Mouse (Mus musculus) cerebellum, adult 8-10 months (tissue): ENCODE data around the gene Fes.
A peak's percentile ranks its signal among the peaks of the same experiment; 100 is the strongest.

Source experiments
- DNase-seq: peaks from one replicate; pipeline ENCODE4 v3.0.0; 2022

The Fes gene

DNA sequence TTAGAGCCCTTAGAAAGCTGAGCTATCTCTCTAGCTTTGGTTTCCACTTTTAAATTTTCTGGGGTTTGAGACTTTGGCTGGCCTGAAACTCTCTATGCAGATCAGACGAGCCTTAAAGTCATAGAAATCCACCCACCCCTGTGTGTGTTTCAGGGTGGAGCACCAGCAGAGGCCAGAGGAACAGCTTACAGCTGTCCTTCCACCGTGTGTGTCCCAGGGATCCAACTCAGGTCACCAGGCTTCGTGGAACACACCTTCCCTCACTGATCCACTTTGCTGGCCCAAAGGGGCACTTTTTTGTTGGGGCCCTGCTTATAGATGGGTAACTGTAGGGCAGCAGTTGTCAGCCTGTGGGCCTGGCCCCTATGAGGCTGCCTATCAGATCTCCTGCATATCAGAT, 13.5 kb downstream of the Fes start:
- no peak for DNase-seq

DNA sequence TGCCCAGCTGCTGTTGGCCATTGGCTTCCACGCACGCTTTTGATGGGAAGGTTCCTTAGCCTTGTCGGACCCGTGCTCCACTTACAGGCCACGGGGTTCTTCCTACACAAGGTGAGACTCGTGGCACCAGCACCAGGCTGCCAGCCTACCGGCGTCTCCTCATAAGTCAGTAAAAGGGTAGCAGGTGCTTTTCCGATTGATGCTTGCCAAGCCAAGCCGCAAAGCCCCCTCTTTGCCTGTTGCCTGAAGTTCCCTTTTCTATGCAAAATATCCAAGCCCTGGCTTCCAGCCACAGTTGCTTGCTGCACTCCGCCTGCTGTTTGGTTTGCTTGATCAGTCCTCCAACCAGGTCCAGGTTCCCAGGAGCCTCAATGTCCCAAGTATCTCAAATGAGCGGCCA, 13.9 kb downstream of the Fes start:
- no peak for DNase-seq

DNA sequence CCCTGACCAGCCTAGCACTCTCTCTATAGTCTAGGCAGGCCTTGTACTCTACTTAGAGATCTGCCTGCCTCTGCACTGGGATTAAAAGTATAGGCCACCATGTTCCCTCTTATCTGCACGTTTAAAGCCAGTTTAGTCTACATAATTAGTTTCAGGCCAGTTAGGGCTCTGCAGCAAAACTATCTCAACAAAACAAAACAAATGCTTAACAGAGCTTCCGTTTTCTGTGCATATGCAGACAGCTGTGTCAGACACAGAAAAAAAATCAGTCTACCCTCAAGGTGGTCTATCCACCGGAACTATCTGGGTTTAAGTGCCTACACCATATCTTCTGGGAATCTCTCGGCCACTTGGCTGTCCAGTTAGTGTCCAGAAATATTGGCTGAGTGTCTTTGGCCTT, 14.4 kb downstream of the Fes start:
- DNase-seq: no peak

DNA sequence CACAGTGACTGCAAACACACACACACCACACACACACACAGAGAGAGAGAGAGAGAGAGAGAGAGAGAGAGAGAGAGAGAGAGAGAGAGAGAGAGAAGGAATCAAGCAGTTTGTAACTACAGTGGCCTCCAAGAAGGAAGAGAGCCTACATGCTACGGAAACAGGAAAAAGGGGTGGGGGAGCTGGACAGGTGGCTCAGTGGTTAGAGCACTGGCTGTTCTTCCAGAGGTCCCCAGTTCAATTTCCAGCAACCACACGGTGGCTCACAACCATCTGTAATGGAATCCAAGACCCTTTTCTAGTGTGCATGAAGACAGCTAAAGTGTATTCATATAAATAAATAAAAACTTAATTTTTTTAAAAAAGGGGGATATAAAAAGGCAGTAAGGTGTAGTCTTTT, 15.1 kb downstream of the Fes start:
- no peak for DNase-seq

DNA sequence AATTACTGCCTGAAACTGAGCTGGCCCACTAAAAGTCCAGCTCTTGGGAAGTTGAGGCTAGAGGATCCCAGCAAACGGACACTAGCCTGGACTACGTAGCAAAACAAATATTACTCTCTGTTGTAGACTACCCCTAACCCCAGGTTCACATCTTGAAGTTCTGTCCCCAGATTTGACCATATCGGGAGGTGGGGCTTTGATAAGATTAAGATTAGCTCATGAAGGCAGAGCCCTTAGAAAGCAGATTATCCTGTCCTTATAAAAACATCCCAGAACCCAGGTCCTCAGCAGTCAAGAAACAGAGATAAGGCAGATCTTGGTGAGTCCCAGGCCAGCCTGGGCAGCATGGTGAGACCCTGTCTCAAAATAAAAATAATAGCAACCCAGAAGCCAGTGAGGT, 15.6 kb downstream of the Fes start:
- no peak for DNase-seq

DNA sequence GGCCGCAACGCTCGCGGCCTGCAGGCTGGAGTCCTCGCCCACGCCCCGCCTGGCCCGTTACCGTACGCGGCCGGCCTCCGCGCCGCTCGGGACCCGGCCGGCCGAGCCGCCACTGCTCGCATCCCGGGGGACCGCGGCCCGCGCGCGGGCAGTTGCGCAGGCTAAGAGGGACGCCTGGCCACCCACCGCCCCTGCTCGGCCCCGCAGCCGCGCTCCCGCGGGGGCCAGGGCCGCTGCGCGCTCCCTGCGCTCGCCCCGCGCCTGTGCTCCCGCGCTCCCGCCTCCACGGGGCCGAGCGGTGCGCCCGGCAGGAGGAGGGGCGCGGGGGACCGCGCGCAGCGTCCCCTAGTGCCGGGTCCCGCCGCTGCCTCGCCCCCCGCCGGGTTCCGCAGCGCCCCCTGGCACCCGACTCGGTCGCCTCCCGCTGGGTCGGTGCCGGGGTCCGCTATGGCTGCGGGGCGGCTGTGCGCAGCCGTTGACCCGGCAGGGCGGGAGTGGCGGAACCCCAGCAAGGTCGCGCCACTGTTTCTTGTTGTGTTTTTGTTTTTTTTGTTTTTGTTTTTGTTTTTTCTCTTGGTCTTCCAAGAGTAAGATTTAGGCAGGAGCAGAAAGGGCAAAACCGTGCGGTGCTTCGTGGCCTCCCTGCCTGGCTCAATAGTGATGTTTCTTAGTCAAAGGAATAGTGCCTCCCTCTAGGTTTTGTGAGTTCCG, 16.6 kb downstream of the Fes start, which contains the start of gene Man2a2:
Gene Man2a2, minus strand, starts transcription at position 335 of the 711 bp plus-strand sequence.
- DNase-seq: peak; percentile 74

DNA sequence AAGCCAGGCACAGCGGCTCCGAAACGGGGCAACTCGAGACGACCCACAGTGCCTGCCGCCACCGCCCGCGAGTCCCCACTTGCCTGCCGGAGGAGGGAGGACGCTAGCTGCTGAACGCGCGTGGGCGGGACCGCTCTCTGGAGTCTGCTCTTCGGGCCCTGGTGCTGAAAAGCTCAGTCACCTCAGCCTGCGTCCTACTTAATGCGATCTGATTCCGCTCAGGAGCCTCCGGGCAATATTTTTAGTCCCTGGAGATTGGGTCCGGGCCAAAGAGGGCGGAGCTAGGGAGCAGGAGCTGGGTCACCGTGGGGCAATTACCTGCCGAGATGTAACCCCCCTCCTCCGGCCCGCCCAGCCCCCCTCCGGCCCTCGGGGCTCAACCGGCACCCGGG, 17.1 kb downstream of the Fes start:
- peak; percentile 92 for DNase-seq

DNA sequence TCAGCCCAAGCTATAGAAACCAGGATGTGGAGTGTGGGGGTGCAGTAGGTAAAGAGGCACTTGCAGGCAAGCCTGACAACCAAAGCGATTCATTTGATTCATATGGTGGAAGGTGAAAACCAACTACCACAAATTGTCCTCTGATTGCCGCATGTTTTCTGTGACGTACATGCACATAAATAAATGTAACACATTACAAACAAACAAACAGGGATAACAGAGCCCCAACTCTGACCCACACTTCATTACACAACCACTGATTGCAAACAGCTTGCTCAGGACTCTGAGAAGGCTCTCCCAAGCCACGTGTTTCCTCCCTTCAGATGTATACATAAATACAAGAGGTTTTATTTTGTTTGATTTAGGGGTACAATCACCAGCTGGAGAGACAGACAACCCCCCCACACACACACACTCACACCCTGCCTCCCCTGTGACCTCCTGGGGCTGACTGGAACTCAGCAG, 17.7 kb downstream of the Fes start:
- DNase-seq: no peak

DNA sequence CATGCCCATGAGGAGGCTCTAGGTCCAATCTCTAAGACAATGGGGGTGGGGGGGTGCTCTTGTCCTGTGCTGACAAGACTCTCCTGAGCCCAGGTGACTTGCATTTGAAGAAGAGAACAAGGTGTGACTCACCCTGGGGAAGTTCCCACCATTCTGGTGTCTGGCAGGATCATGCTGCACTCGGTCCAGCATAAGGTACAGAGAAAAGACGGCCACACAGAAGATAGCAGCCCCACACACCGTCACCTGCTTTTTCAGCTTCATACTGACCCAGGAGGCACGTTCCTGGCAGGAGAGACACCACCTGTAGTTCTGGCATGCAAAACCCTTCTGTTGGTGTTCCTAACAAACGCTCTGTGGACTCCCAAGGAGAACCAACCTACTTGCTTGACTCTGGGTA, 18.3 kb downstream of the Fes start:
- peak; percentile 51 for DNase-seq

DNA sequence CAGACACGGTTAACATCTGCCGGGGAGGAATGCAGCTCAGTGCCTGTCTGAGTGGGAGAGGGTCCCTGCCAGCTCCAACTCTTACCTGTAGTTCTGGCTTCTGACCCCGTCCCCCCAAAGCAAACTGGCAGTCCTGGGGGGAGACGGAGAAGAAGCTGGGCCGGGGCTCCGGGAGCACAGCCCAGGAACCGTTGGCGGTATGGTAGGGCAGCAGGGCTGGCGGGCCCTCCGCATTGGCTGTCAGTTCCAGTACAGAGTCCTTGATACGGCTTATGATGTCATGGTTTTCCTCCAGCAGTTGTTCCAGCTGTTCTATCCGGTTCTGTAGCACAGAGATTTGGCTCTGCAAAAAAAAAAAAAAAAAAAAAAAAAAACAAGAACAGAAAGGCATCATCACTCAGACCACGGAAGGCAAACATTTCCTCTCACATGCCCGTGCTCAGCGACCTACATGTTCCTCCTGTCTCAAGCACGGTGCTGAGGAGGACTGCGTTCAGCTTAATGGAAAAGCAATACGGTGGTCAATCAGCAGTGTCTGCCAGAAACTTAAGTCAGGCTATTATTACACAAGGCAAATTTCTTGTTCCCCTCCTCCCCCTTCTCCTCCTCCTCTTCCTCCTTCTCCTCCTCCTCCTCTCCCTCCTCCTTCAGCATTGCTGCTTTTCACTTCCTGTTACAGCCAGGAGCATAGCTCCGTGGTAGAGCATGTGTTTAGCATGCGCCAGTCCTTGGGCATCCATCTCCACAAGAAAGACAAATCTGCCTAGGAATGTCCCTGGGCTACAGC, 18.9 kb downstream of the Fes start:
- no peak for DNase-seq

DNA sequence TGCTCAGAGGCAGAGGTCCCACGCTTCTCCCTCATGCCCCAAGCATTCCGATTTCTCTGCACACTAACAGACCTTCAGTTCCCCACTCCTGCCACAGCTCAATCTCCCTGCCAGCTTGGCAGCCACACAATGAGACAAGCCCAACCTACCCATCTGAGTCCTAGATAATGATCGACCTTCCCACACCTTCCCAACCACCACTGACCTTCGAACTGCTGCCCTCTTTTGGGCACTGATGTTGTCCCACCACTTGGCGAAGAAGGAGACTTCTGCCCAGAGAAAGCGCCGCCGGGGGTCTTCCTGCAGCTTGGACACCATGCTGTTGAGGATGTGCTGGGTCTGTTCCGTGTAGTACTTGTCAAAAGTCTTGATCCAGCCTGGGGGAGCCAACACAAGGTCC, 19.7 kb downstream of the Fes start:
- no peak for DNase-seq

DNA sequence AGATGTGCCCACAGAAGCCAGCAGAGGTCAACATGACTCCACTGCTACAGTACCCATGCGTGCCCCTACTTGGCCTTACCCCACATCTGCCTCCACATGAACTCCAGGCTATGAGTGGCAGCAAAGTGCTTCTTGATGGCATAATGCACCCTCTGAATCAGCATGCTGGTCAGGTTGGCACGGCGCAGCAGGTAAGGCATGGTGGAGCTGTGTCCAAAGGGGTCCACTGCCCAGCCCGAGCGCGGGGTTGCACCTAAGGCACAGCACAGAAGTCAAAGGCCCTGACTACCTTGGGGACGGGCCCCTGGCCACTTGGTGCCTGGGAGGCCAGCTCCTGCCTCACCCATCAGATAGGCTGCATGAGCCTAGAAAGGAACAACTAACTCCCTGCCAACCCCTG, 20.5 kb downstream of the Fes start:
- no peak for DNase-seq

DNA sequence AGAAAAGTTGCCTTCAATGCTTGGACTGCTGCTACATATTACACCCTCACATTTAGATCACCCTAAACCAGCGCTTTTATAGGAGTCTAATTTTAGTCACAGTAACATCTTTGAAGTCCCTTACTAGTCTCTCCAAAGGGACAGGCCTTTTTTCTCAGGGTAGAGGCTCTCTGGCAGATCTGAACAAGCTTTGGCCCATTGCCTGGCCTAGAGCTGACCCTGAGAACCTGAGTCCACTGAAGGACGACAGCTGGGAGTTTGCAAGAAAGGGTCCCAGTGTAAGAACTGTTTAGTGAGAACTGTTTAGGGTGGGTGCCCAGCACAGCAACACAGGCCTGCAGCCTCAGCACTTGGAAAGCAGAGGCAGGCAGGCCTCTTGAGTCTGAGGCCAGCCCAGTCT, 22.0 kb downstream of the Fes start:
- no peak for DNase-seq

DNA sequence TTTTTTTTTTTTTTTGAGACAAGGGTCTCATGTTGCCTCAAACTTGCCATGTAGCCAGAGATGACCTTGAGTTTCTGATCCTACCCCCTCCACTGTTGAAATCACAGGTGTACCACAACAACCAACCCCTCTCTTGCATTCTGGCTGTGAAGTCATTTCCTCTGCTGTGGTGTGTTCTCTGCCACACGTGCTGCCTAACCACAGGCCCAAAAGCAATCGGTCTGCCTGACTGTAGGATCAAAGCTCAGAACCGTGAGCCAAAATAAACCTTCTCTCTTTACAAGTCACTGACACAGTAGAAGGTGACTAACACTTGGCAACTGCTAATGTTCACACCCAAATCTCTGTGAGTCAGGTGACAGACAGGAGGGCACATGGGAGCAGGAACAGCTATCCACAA, 27.3 kb downstream of the Fes start:
- no peak for DNase-seq

DNA sequence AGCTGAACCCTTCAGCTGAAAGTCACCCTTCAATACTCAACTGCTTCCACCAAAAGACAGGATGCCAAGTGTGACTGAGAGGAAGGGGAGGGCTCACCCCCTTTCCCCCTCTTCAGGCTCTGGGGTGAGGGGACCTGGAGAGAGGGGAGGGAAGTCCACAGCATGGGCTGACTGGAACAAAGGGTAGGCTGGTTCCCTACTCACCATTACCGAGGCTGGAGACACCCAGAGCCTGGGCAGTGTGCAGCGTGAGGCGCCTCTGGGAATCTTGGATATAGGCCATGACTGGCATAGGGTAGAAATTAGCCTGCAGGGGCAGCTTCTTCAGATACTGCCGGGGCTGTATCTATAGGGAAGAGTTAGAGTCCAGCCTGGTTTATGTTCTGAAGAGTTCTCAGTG, 29.7 kb downstream of the Fes start:
- no peak for DNase-seq

DNA sequence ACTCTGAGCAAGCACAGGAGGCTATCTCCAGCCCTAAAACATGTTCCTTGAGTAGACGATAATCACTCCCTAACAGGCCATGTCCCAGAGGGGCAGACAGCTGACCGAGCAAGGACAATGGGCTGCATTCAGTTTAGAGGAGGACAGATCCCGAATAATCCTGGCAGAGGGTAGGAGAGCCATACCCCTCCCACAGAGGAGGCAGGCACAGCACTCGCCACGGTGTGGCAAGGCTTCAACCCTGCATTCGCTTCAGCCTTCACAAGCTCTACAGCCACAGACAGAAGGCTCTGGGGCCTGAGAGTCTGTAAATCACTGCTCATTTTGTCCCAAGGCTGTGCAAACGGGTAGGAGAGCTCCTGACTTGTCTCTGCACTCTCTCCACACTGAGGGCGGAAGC, 30.6 kb downstream of the Fes start:
- DNase-seq: no peak

DNA sequence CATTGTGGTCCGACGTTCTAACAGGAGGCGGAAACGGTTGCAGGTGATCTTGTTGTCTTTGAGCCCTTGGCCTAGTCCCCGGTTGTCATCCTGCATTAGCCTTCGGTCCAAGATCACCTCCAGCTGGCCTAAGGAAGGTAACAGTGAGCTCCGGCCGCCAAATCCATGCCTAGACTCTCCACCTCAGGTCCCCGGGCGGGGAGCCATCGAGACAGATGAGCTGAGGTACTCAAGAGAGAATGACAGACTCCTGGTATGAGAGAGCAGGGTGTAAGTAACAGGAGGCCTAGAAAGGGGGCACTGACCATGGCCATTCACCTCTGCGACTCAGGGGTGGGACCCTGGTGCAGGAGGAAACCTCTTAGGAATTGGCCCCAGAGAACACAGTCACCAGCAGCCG, 31.4 kb downstream of the Fes start:
- DNase-seq: no peak

DNA sequence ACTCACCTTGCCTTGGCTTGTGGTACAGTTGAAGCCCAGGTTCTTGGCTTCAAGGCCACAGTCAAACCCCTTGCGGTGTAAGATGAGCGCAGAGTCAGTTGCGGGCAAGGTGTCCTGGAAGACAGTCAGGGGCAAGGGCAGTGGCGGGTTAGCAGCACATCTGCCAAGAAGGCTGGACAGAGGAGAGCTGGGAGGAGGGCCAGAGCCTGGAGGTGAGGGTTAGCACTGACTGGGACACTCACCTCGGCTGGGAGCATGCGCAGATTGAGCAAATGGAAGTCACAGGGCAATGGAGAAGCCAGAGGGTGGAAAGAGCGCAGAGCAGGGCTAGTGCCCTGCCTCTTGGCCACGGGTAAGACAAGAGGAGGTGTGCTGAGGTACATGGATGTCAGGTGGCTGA, 34.8 kb downstream of the Fes start:
- no peak for DNase-seq

DNA sequence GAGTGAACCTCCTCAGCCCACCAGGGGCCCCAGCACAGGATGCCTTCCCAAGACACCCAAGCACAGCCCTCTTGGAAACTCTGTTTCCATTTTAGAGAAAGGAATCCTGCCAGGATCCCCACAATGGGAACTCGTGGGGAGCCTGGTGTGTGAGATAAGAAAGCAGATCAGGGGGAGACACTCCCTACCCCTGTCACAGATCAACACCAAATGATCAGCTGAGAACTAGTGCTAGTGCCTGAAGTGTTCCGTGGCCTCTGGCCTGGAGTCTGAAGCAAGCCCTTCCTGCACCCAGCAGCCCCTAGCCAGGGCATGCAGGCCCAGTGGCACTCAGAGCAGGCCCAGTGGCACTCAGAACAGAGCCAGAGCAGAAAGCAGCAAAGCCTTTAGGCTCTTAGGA, 36.9 kb downstream of the Fes start:
- no peak for DNase-seq

DNA sequence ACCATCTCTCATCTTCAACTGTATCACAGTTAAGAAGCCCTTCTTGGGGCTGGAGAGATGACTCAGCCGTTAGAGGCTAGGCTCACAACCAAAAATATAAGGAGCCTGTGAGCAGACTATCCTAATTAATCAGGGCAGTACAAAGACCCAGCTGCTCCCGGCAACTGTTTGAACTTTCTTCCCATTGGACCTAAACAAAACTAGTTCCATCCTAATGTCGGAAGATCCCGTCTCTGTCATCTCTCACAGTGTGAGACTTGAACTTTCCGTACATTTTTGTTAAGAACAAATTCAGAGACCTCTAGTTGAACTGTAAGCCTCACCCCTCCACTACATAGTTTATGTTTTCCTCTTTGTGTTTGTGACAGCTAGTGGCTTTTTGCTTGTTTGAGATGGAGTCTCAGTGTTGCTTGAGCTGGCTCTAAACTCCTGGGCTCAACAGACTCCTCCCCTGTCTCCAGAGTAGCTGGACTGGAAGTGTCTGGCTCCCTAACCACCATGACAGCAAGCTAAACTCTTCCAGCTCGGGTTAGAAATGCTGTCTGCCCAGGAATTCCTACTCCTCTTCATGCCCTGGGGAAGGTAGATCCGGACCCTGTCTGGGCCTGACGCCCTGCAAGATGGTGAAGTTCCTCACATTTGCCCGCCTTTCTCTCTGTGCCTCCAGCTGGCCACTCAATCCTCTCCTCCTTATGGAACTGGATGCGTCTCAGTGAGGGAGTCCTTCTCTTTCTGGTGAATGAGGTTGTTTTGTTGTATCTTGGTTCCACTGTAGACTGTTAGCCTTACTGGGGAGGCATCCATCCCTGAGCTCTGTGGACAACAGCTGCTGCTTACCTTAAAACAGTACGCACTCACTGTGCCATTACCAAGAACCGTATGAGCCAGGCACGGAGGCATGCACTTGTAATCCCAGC, 39.8 kb downstream of the Fes start:
- no peak for DNase-seq

DNA sequence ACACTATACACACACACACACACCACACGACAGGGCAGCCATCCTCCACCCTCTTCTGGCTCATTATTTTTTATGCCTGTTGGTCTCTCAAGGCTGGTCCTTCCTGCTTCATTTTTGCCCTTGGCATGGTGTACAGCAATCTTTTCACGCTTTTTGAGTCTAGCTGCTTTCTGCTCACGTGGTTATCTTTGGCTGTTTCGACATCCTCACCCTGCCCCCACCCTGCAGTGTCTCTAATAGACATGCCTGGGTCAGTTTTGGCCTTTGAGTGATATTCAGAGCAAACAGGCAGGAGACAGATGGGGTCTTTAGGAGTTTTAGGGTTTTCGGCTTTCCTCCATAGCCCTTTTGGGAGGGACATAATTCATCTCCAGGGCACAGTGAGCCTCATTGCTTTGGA, 40.9 kb downstream of the Fes start:
- no peak for DNase-seq

DNA sequence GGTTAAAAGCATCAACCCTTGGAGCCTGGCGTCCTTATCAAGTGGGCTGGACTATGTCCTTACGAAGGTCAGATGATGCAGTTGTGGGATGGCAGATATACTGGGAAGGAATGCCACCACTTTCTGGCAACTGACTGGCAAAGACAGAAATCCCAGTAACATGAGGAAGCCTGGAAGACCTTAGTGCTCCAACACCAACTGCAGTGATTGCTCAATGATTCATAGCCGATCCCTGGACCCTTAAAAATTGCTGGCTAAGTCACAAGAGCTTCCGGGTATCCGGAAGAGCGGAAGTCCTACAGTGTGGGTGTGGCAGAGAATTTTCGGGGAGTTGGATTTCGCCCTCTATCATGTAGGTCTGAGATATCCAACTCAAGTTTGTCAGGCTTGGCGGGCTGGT, 41.6 kb downstream of the Fes start:
- DNase-seq: no peak

DNA sequence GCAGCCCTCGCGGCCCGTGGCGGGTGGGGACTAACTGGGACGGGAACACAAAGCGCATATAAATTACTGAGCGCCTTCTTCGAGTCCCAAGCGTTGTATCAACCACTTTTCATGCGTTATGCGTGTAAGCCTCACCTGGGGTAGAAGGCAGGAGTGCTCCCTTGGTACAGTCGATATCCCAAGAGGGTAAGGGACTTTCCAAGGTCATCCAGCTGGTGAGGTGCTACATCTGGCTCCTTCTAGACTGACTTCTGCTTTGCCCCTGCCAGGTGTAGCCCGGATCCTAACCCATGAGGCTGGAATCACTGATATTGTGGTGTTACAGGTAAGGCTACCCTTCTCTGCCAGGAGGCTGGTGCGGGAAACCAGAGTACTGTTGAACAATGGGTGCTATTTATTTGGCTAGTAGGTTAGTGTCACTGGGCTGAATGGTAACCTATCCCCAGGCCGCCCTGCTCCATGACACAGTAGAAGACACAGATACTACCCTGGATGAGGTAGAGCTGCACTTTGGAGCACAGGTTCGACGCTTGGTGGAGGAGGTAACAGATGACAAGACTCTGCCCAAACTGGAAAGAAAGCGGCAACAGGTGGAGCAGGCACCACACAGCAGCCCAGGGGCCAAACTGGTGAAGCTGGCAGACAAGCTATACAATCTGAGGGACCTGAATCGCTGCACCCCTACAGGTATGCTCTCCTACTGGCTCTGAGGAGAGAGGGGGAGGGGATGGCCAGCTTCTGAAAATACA, 44.3 kb downstream of the Fes start:
- DNase-seq: no peak
